In genomic region chr10:81316338-81317060, GRCm38 (mm10) we compare ENCODE assay signal across 8 mouse cellular contexts. TPM values are rescaled to one million over a fixed set of nuclear protein-coding genes. Genes with fewer than 3 reads are reported as not detected.
A peak's percentile ranks its signal among the peaks of the same experiment; 100 is the strongest.
DNase-seq lines count a peak whose midpoint lies in the region; ATAC-seq lines count a peak whose summit lies in the region.

No protein-coding gene starts in this region.

- 44% methylated on average over 16 of the region's 16 CpGs for WGBS in embryonic facial prominence, embryonic 13.5 days
- WGBS in kidney, embryonic 16.5 days, result 34% methylated on average over 16 of the region's 16 CpGs
- 42% methylated on average over 16 of the region's 16 CpGs for WGBS in midbrain, embryonic 13.5 days

- peak overlapping the region; percentile 33; the same call in 1 of the 2 replicates for H3K27ac ChIP-seq in embryonic facial prominence, embryonic 13.5 days
- peak overlapping the region; percentile 81 for H3K27ac ChIP-seq in kidney, embryonic 16.5 days (ENCODE audit: low read length)
- H3K27ac ChIP-seq in midbrain, embryonic 13.5 days, result no peak overlapping the region

- no peak for ATAC-seq in embryonic facial prominence, embryonic 13.5 days (ENCODE audit: insufficient number of reproducible peaks, insufficient read depth, low FRiP score, low TSS enrichment, low read depth)
- ATAC-seq in kidney, embryonic 16.5 days (ENCODE audit: low FRiP score, low TSS enrichment), result 0 out of 2 replicates have a peak, but pooled peaks have one; percentile 1
- ATAC-seq in midbrain, embryonic 13.5 days, result no peak

- H3K4me1 ChIP-seq in embryonic facial prominence, embryonic 13.5 days, result peaks cover 36% of the 10 kb centered on the region
- peaks cover 44% of the 10 kb centered on the region for H3K4me1 ChIP-seq in kidney, embryonic 16.5 days (ENCODE audit: insufficient read depth, low read length)
- peaks cover 25% of the 10 kb centered on the region for H3K4me1 ChIP-seq in midbrain, embryonic 13.5 days (replicated peaks)

- H3K4me2 ChIP-seq in embryonic facial prominence, embryonic 13.5 days, result peak overlapping the region; percentile 57
- peak overlapping the region; percentile 67 for H3K4me2 ChIP-seq in kidney, embryonic 16.5 days (replicated peaks; ENCODE audit: low read depth, low read length)
- 0 out of 2 replicates have a peak overlapping the region, but pooled peaks have one; percentile 17 for H3K4me2 ChIP-seq in midbrain, embryonic 13.5 days (replicated peaks)

- H3K9ac ChIP-seq in embryonic facial prominence, embryonic 13.5 days, result peak overlapping the region; percentile 67
- H3K9ac ChIP-seq in kidney, embryonic 16.5 days (replicated peaks; ENCODE audit: low read length), result peak overlapping the region; percentile 67
- no peak overlapping the region; the same call in 1 of the 2 replicates for H3K9ac ChIP-seq in midbrain, embryonic 13.5 days (replicated peaks)

- peaks cover 66% of the 10 kb centered on the region for H3K36me3 ChIP-seq in embryonic facial prominence, embryonic 13.5 days
- H3K36me3 ChIP-seq in kidney, embryonic 16.5 days (ENCODE audit: insufficient read depth, low read length), result peaks cover 43% of the 10 kb centered on the region
- peaks cover 72% of the 10 kb centered on the region for H3K36me3 ChIP-seq in midbrain, embryonic 13.5 days

- DNase-seq in cerebellum, adult 11-12 months, result peak; percentile 42
- no peak for DNase-seq in cerebellum, adult 9-11 months
- peak; percentile 57 for DNase-seq in 416B (ENCODE audit: low read depth)
- no peak for DNase-seq in urinary bladder, adult 18-20 months (ENCODE audit: low spot score in 2 of 2)
- no peak for DNase-seq in frontal cortex, adult 2 months (ENCODE audit: extremely low spot score in 1 of 2, low spot score in 1 of 2)

- no peaks in the 10 kb centered on the region for H3K27me3 ChIP-seq in embryonic facial prominence, embryonic 13.5 days
- H3K27me3 ChIP-seq in kidney, embryonic 16.5 days (ENCODE audit: insufficient read depth, low read length), result no peaks in the 10 kb centered on the region
- H3K27me3 ChIP-seq in midbrain, embryonic 13.5 days, result no peaks in the 10 kb centered on the region

- peak overlapping the region; percentile 29 for H3K4me3 ChIP-seq in embryonic facial prominence, embryonic 13.5 days
- peak overlapping the region; percentile 42 for H3K4me3 ChIP-seq in kidney, embryonic 16.5 days (ENCODE audit: low read length)
- H3K4me3 ChIP-seq in midbrain, embryonic 13.5 days (replicated peaks), result no peak overlapping the region

- H3K9me3 ChIP-seq in embryonic facial prominence, embryonic 13.5 days, result no peaks in the 10 kb centered on the region
- H3K9me3 ChIP-seq in kidney, embryonic 16.5 days (ENCODE audit: low read length), result no peaks in the 10 kb centered on the region
- no peaks in the 10 kb centered on the region for H3K9me3 ChIP-seq in midbrain, embryonic 13.5 days

RNA-seq across cellular contexts. Expression of gene Cactin, which starts 4.4 kb away (rescaled TPM):
- polyA plus RNA-seq in embryonic facial prominence, embryonic 13.5 days (2015; fragmentation: Nextera tagmentation; extraction: Ambion mirVana), result 43.2 and 46.9 TPM in 2 replicates
- 42.3 and 43.2 TPM in 2 replicates for polyA plus RNA-seq in kidney, embryonic 16.5 days (2015; fragmentation: Nextera tagmentation; extraction: Ambion mirVana)
- polyA plus RNA-seq in midbrain, embryonic 13.5 days (2015; fragmentation: Nextera tagmentation; extraction: Ambion mirVana), result 35.5 and 35.8 TPM in 2 replicates
- 31.5 and 31.9 TPM in 2 replicates for polyA plus RNA-seq in frontal cortex, adult 2 months (2012; rRNA removed)

RNA-seq across cellular contexts. Expression of gene Tbxa2r, which starts 12.0 kb away (rescaled TPM):
- 7.1 and 7.3 TPM in 2 replicates for polyA plus RNA-seq in embryonic facial prominence, embryonic 13.5 days (2015; fragmentation: Nextera tagmentation; extraction: Ambion mirVana)
- 19.7 and 20.2 TPM in 2 replicates for polyA plus RNA-seq in kidney, embryonic 16.5 days (2015; fragmentation: Nextera tagmentation; extraction: Ambion mirVana)
- polyA plus RNA-seq in midbrain, embryonic 13.5 days (2015; fragmentation: Nextera tagmentation; extraction: Ambion mirVana), result 4.7 and 4.9 TPM in 2 replicates
- 2.3 and 3.3 TPM in 2 replicates for polyA plus RNA-seq in frontal cortex, adult 2 months (2012; rRNA removed)

RNA-seq across cellular contexts. Expression of gene Pip5k1c, which starts 23.7 kb away (rescaled TPM):
- polyA plus RNA-seq in embryonic facial prominence, embryonic 13.5 days (2015; fragmentation: Nextera tagmentation; extraction: Ambion mirVana), result 56.0 and 57.6 TPM in 2 replicates
- 62.9 and 63.9 TPM in 2 replicates for polyA plus RNA-seq in kidney, embryonic 16.5 days (2015; fragmentation: Nextera tagmentation; extraction: Ambion mirVana)
- polyA plus RNA-seq in midbrain, embryonic 13.5 days (2015; fragmentation: Nextera tagmentation; extraction: Ambion mirVana), result 92.8 and 99.6 TPM in 2 replicates
- polyA plus RNA-seq in frontal cortex, adult 2 months (2012; rRNA removed), result 326 and 360 TPM in 2 replicates

RNA-seq across cellular contexts. Expression of gene Tjp3, which starts 25.1 kb away (rescaled TPM):
- polyA plus RNA-seq in embryonic facial prominence, embryonic 13.5 days (2015; fragmentation: Nextera tagmentation; extraction: Ambion mirVana), result 5.0 and 7.2 TPM in 2 replicates
- 21.9 and 22.6 TPM in 2 replicates for polyA plus RNA-seq in kidney, embryonic 16.5 days (2015; fragmentation: Nextera tagmentation; extraction: Ambion mirVana)
- polyA plus RNA-seq in midbrain, embryonic 13.5 days (2015; fragmentation: Nextera tagmentation; extraction: Ambion mirVana), result 4.9 and 5.5 TPM in 2 replicates
- 0.34 and 0.46 TPM in 2 replicates for polyA plus RNA-seq in frontal cortex, adult 2 months (2012; rRNA removed)

RNA-seq across cellular contexts. Expression of gene Gipc3, which starts 26.6 kb away (rescaled TPM):
- polyA plus RNA-seq in embryonic facial prominence, embryonic 13.5 days (2015; fragmentation: Nextera tagmentation; extraction: Ambion mirVana), result 0.13 TPM in 1 of 2 replicates, not detected in the other
- 0.09 TPM in 2 replicates for polyA plus RNA-seq in kidney, embryonic 16.5 days (2015; fragmentation: Nextera tagmentation; extraction: Ambion mirVana)
- polyA plus RNA-seq in midbrain, embryonic 13.5 days (2015; fragmentation: Nextera tagmentation; extraction: Ambion mirVana), result not detected in 2 replicates
- polyA plus RNA-seq in frontal cortex, adult 2 months (2012; rRNA removed), result 0.96 and 1.1 TPM in 2 replicates

Comparison
In these comparisons a context has a peak if more than half of its experiments do, and no peak if none do; other contexts are left out.
1. DNase-seq: peak in cerebellum, adult 11-12 months (single experiment) and 416B (single experiment); none in cerebellum, adult 9-11 months (single experiment), urinary bladder, adult 18-20 months (0 of 2) and frontal cortex, adult 2 months (0 of 2).
2. H3K4me2 ChIP-seq: peak in every context shown above with its lines; median percentile 67 in kidney, embryonic 16.5 days; 57 in embryonic facial prominence, embryonic 13.5 days; 17 in midbrain, embryonic 13.5 days.